Mouse (Mus musculus): ENCODE data around the gene Gpc4. TPM values are rescaled to one million over a fixed set of nuclear protein-coding genes. Genes with fewer than 3 reads are reported as not detected.

Gene Gpc4
- polyA plus RNA-seq, 1 experiment from 2014 or later: 19.7 TPM

GRCm38 (mm10) chrX:52153451-52153850 is 11.6 kb downstream of the Gpc4 start:
- Histone ChIP-seq H3K9ac (replicated peaks) (no peak overlapping the region), H3K27ac (ENCODE audit: low read depth) (no peak overlapping the region), H3K27me3 (ENCODE audit: insufficient read depth, low read length) (no peaks in the 10 kb centered on the region), H3K36me3 (replicated peaks; ENCODE audit: insufficient read depth, low read length) (no peaks in the 10 kb centered on the region), H3K4me1 (ENCODE audit: insufficient read depth) (no peaks in the 10 kb centered on the region), H3K4me3 (ENCODE audit: low read depth, low read length) (no peak overlapping the region), H3K4me2 (ENCODE audit: low read depth, low read length) (no peak overlapping the region), H3K9me3 (ENCODE audit: low read length) (no peaks in the 10 kb centered on the region)
- 62% methylated on average over 4 of the region's 4 CpGs for WGBS (ENCODE audit: insufficient replicate concordance)
- DNase-seq (no peak), ATAC-seq (no peak)
- TF ChIP-seq EP300 (IDR thresholded peaks at IDR 0.05; ENCODE audit: low read depth): no peak
- TF ChIP-seq CTCF (IDR thresholded peaks at IDR 0.05; ENCODE audit: low read depth): no peak

GRCm38 (mm10) chrX:52152961-52153360 is 12.1 kb downstream of the Gpc4 start:
- H3K36me3 ChIP-seq (replicated peaks; ENCODE audit: insufficient read depth, low read length): no peaks in the 10 kb centered on the region
- H3K4me1 ChIP-seq (ENCODE audit: insufficient read depth): no peaks in the 10 kb centered on the region
- ATAC-seq (peak; percentile 48), DNase-seq (no peak)
- H3K4me3 ChIP-seq (ENCODE audit: low read depth, low read length): no peak overlapping the region
- no peak overlapping the region for H3K4me2 ChIP-seq (ENCODE audit: low read depth, low read length)
- no peaks in the 10 kb centered on the region for H3K27me3 ChIP-seq (ENCODE audit: insufficient read depth, low read length)
- H3K9ac ChIP-seq (replicated peaks): no peak overlapping the region
- H3K27ac ChIP-seq (ENCODE audit: low read depth): 0 out of 2 replicates have a peak overlapping the region, but pooled peaks have one; percentile 16
- H3K9me3 ChIP-seq (ENCODE audit: low read length): no peaks in the 10 kb centered on the region
- TF ChIP-seq CTCF (IDR thresholded peaks at IDR 0.05; ENCODE audit: low read depth) (no peak), EP300 (IDR thresholded peaks at IDR 0.05; ENCODE audit: low read depth) (no peak)
- 68% methylated on average over 5 of the region's 5 CpGs for WGBS (ENCODE audit: insufficient replicate concordance)

DNA sequence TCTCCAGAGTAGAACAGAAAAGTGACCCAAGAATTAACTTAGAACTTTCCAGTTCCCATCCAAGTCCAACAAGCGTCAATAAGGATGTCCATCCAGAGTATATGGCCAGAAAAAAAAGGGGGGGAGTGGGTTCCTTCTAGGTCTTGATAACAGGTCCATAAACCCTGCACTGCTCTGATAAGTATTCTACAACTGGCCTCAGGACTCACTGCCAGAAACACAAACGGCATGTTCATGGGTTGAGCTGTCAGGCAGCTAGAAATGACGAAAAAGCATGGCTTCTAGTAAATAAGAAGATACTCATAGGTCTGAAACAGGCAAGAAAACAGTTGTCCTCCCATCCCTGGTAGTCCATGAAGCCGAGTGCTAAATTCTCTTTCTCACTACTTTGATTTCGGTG is 13.5 kb downstream of the Gpc4 start:
- DNase-seq (no peak), ATAC-seq (no peak)
- Histone ChIP-seq H3K9ac (replicated peaks) (no peak overlapping the region), H3K36me3 (replicated peaks; ENCODE audit: insufficient read depth, low read length) (no peaks in the 10 kb centered on the region), H3K27me3 (ENCODE audit: insufficient read depth, low read length) (no peaks in the 10 kb centered on the region), H3K27ac (ENCODE audit: low read depth) (no peak overlapping the region), H3K4me2 (ENCODE audit: low read depth, low read length) (0 out of 2 replicates have a peak overlapping the region, but pooled peaks have one; percentile 16), H3K4me1 (ENCODE audit: insufficient read depth) (no peaks in the 10 kb centered on the region), H3K9me3 (ENCODE audit: low read length) (no peaks in the 10 kb centered on the region), H3K4me3 (ENCODE audit: low read depth, low read length) (no peak overlapping the region)
- 64% methylated on average over 5 of the region's 5 CpGs for WGBS (ENCODE audit: insufficient replicate concordance)
- TF ChIP-seq EP300 (IDR thresholded peaks at IDR 0.05; ENCODE audit: low read depth): peak; percentile 50
- no peak for TF ChIP-seq CTCF (IDR thresholded peaks at IDR 0.05; ENCODE audit: low read depth)

- ATAC-seq (peak; percentile 83), DNase-seq (no peak)
- Histone ChIP-seq H3K9me3 (ENCODE audit: low read length) (no peaks in the 10 kb centered on the region), H3K36me3 (replicated peaks; ENCODE audit: insufficient read depth, low read length) (no peaks in the 10 kb centered on the region), H3K27me3 (ENCODE audit: insufficient read depth, low read length) (no peaks in the 10 kb centered on the region), H3K4me2 (ENCODE audit: low read depth, low read length) (peak overlapping the region; percentile 16; the same call in 1 of the 2 replicates), H3K4me3 (ENCODE audit: low read depth, low read length) (no peak overlapping the region), H3K27ac (ENCODE audit: low read depth) (no peak overlapping the region), H3K4me1 (ENCODE audit: insufficient read depth) (no peaks in the 10 kb centered on the region), H3K9ac (replicated peaks) (no peak overlapping the region)
- WGBS (ENCODE audit: insufficient replicate concordance): 52% methylated on average over 7 of the region's 7 CpGs
- TF ChIP-seq CTCF (IDR thresholded peaks at IDR 0.05; ENCODE audit: low read depth): no peak
- TF ChIP-seq EP300 (IDR thresholded peaks at IDR 0.05; ENCODE audit: low read depth): no peak
Measured at GRCm38 (mm10) chrX:52151100-52151499, 14.0 kb downstream of the Gpc4 start.

GRCm38 (mm10) chrX:52145563-52145962 is 19.5 kb downstream of the Gpc4 start:
- peak; percentile 49 for ATAC-seq

GRCm38 (mm10) chrX:52144491-52144890 is 20.6 kb downstream of the Gpc4 start:
- ATAC-seq (0 out of 2 replicates have a peak, but pooled peaks have one; percentile 48), DNase-seq (no peak)
- H3K9ac ChIP-seq (replicated peaks): no peak overlapping the region
- no peaks in the 10 kb centered on the region for H3K9me3 ChIP-seq (ENCODE audit: low read length)
- no peaks in the 10 kb centered on the region for H3K4me1 ChIP-seq (ENCODE audit: insufficient read depth)
- H3K4me2 ChIP-seq (ENCODE audit: low read depth, low read length): 0 out of 2 replicates have a peak overlapping the region, but pooled peaks have one; percentile 22
- no peaks in the 10 kb centered on the region for H3K36me3 ChIP-seq (replicated peaks; ENCODE audit: insufficient read depth, low read length)
- H3K27me3 ChIP-seq (ENCODE audit: insufficient read depth, low read length): no peaks in the 10 kb centered on the region
- TF ChIP-seq EP300 (IDR thresholded peaks at IDR 0.05; ENCODE audit: low read depth) (no peak), CTCF (IDR thresholded peaks at IDR 0.05; ENCODE audit: low read depth) (no peak)
- WGBS (ENCODE audit: insufficient replicate concordance): 58% methylated on average over 7 of the region's 7 CpGs
- peak overlapping the region; percentile 67 for H3K27ac ChIP-seq (ENCODE audit: low read depth)
- H3K4me3 ChIP-seq (ENCODE audit: low read depth, low read length): no peak overlapping the region

More at GRCm38 (mm10) chrX:52145563-52145962, 19.5 kb downstream of the Gpc4 start:
- H3K4me1 ChIP-seq (ENCODE audit: insufficient read depth): no peaks in the 10 kb centered on the region
- H3K4me3 ChIP-seq (ENCODE audit: low read depth, low read length): no peak overlapping the region
- TF ChIP-seq EP300 (IDR thresholded peaks at IDR 0.05; ENCODE audit: low read depth) (no peak), CTCF (IDR thresholded peaks at IDR 0.05; ENCODE audit: low read depth) (no peak)
- H3K27ac ChIP-seq (ENCODE audit: low read depth): peak overlapping the region; percentile 67
- DNase-seq: no peak
- H3K27me3 ChIP-seq (ENCODE audit: insufficient read depth, low read length): no peaks in the 10 kb centered on the region
- no peaks in the 10 kb centered on the region for H3K36me3 ChIP-seq (replicated peaks; ENCODE audit: insufficient read depth, low read length)
- no peaks in the 10 kb centered on the region for H3K9me3 ChIP-seq (ENCODE audit: low read length)
- H3K9ac ChIP-seq (replicated peaks): no peak overlapping the region
- no peak overlapping the region for H3K4me2 ChIP-seq (ENCODE audit: low read depth, low read length)

DNA sequence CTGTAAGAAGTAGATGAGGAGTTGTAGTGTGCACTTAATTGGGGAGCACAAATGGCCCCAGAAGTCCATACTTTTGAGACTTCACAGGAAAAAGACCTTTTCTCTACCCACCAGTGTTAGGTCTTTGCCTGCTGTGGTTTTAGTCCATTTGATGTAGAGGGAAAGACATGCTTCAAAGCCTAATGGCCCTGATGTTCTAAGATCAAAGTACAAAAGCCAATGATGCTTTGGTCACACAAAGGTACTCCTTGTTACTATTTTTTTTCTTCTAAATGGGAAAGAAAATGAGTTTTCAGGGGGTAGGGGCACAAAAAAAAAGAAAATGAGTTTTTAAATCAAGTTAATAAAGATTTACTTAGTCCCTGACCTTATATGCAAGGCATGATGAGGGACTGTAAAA is 24.7 kb downstream of the Gpc4 start:
- Histone ChIP-seq H3K4me3 (ENCODE audit: low read depth, low read length) (no peak overlapping the region), H3K27me3 (ENCODE audit: insufficient read depth, low read length) (no peaks in the 10 kb centered on the region), H3K4me1 (ENCODE audit: insufficient read depth) (no peaks in the 10 kb centered on the region), H3K9ac (replicated peaks) (no peak overlapping the region), H3K9me3 (ENCODE audit: low read length) (no peaks in the 10 kb centered on the region), H3K4me2 (ENCODE audit: low read depth, low read length) (no peak overlapping the region), H3K27ac (ENCODE audit: low read depth) (no peak overlapping the region), H3K36me3 (replicated peaks; ENCODE audit: insufficient read depth, low read length) (no peaks in the 10 kb centered on the region)
- DNase-seq (no peak), ATAC-seq (no peak)
- TF ChIP-seq EP300 (IDR thresholded peaks at IDR 0.05; ENCODE audit: low read depth) (no peak), CTCF (IDR thresholded peaks at IDR 0.05; ENCODE audit: low read depth) (no peak)

Data from liver, postnatal 0 days (tissue).